Mouse (Mus musculus): ENCODE measurements at regions not wholly inside any gene's neighbourhood (a gene's known extent, or its start where the extent isn't known, plus 50 kb on each side); places are given as distances from the start of the nearest gene placed in this dataset.
"Not testable (repeated sequence)": the region's sequence is repeated elsewhere in the genome, so short reads cannot be mapped to it uniquely, and the experiment has no call there.

- DNase-seq (ENCODE audit: low spot score): no peak
These were observed 420.0 kb downstream of the Hs3st1 start for GRCm38 (mm10) chr5:39335321-39335720.

DNA sequence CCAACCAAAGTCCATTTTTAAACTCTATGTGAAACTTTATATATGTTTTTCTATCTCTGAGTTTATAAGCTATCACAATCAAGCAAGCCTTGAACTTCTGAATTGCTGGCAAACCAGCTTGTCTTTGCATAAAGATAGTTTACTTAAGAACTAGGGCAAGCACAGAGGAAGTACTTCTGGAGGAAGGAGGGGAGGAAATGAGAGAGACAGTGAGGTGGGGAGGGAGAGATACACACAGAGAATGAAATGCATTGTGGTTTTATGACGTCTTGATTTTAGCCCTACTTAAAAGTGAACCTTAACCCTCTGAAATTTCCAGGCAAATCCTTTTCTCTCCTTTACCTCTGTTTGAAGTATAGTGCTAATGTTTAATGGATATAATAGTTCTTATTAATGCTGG is 421.0 kb downstream of the Hs3st1 start:
- DNase-seq (ENCODE audit: low spot score): no peak

GRCm38 (mm10) chr5:39325399-39325798 is 429.9 kb downstream of the Hs3st1 start:
- no peak for DNase-seq (ENCODE audit: low spot score)

GRCm38 (mm10) chr5:39316478-39316877 is 438.8 kb downstream of the Hs3st1 start:
- no peak for DNase-seq (ENCODE audit: low spot score)

DNA sequence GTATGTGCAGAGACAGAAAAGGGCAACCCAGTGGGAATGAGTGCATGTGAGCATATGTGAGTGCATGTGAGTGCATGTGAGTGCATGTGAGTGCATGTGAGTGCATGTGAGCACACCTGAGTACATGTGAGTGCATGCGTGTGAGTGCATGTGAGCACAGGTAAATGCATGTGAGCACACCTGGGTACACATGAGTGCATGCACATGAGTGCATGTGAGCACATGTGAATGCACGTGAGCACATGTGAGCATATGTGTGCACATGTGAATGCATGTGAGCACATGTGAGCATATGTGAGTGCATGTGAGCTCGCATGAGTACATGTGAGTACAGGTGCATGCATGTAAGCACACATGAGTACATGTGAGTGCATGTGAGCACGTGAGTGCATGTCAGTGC is 434.6 kb upstream of the Clnk start:
- DNase-seq (ENCODE audit: low spot score): no peak

DNA sequence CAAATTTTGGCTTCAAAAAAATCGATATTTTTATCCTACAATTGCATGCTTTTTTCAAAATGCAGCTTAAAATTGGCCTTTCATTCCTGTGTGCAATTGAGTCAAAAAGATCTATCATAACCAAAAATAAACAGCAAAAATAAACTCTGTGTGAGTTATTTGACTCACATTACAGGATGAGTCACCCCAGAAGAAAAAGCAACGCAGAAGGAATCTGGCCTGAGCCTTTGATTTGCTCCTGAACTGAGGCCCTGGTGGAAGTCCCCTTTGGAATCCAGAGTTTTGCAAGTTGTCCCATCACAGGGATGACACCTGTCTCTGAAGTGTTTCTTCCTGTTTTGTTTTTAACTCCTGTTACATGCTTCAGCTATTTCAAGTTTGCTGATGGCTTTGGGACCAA is 429.2 kb upstream of the Clnk start:
- DNase-seq (ENCODE audit: low spot score): no peak

DNA sequence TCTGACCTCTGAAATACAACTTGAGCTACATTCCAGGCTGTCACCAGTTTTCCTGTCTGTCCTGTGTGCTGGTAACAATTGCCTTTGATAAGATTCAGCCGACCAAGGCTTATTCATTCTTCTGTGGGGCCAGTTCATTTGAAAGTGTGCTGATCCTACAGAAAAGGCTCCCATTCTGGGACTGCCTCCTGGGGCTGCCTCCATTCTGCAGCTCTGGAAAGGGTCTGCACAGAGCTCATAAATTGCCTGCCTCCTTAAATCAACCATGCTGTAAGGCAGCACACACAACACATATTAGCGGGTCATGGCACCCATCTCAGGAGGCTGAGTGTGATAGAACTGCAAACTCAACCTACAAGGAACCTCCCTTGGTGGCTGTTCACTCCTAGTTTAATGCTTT is 416.2 kb upstream of the Clnk start:
- no peak for DNase-seq (ENCODE audit: low spot score)

- no peak for DNase-seq (ENCODE audit: low spot score)
These were observed 404.4 kb upstream of the Clnk start for GRCm38 (mm10) chr5:39281021-39281420.

- DNase-seq (ENCODE audit: low spot score): no peak
These were observed 397.2 kb upstream of the Clnk start for GRCm38 (mm10) chr5:39273710-39274385.

- DNase-seq (ENCODE audit: low spot score): no peak
These were observed 390.5 kb upstream of the Clnk start for GRCm38 (mm10) chr5:39267106-39267505.

GRCm38 (mm10) chr5:39260721-39261190 is 384.1 kb upstream of the Clnk start:
- DNase-seq (ENCODE audit: low spot score): no peak

GRCm38 (mm10) chr5:39257745-39258144 is 381.1 kb upstream of the Clnk start:
- DNase-seq (ENCODE audit: low spot score): no peak

- DNase-seq (ENCODE audit: low spot score): no peak
These were observed 375.6 kb upstream of the Clnk start for GRCm38 (mm10) chr5:39252206-39252605.

DNA sequence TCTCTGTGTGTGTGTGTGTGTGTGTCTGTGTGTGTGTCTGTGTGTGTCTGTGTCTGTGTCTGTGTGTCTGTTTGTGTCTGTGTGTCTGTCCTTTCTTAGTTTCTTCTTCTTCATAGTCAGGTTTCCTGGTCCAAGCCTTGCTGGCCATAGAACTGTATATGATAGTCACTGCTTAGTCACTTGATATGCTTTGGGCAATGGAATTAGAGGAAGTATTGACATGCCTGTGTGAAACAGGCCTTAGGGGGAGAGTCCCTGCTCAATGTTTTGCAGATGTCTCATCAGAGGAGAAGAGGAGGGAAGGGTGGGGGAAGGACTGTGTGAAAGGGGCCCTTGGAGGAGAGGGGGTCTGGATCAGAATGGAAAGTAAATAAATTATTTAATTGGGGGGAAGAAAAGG is 374.4 kb upstream of the Clnk start:
- DNase-seq (ENCODE audit: low spot score): no peak

DNA sequence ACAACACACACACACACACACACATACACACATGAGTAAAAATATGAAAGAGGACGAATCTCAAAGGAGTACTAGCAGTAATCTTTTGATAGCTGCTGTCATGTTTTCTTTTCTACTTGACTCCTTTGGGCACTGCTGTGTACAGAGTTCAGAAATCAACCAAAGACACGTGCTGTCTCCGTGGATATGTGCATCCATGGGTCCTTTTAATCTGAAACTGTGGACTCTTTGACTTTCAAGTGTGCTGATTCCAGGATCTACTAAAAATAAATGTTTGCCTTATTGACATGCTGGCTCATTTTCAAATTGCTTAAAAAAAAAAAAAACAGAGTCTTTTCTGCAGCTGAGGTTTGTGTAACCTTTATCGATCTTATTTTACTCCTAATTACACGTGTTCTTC is 343.1 kb upstream of the Clnk start:
- DNase-seq (ENCODE audit: low spot score): no peak

- DNase-seq (ENCODE audit: low spot score): no peak
These were observed 339.7 kb upstream of the Clnk start for GRCm38 (mm10) chr5:39216326-39216725.

GRCm38 (mm10) chr5:39215016-39215415 is 338.4 kb upstream of the Clnk start:
- no peak for DNase-seq (ENCODE audit: low spot score)

DNA sequence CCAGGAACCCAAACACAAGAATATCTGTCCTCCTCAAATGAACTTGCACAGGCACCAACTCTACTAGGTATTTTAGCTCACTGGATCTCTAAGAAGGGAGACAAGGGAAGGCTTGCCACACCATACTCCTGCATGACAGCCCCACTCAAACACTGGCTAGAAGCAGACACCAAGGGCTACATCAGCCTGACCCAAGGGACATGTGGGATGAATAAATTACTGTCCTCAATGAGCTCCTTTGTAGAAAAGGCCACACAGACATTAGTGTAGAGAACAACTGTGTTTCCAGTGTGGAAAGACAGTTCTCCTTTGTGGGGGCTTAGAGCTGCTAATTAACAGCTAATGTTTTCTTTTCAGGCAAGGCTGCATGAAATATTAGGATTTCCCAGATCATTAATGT is 335.9 kb upstream of the Clnk start:
- no peak for DNase-seq (ENCODE audit: low spot score)

GRCm38 (mm10) chr5:39198856-39199255 is 322.2 kb upstream of the Clnk start:
- no peak for DNase-seq (ENCODE audit: low spot score)

DNA sequence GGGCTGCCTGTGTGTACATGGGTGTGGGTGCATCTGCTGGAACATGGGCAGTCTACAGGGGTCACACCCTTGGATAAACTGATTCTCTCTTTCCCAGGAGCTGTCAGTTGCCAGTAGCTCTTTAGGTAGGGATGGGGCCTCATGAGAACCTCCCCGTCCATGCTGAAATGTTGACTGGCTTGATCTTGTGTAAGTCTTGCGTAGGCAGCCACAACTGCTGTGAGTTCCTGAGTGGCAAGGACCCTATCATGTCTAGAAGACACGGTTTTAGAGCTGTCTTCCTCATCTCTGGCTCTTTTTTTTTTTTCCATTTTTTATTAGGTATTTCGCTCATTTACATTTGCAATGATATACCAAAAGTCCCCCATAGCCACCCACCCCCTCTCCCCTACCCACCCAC is 314.5 kb upstream of the Clnk start:
- not testable (repeated sequence) for DNase-seq (ENCODE audit: low spot score)

GRCm38 (mm10) chr5:39181616-39182402 is 305.2 kb upstream of the Clnk start:
- no peak for DNase-seq (ENCODE audit: low spot score)

GRCm38 (mm10) chr5:39181028-39181427 is 304.4 kb upstream of the Clnk start:
- DNase-seq (ENCODE audit: low spot score): no peak

GRCm38 (mm10) chr5:39177891-39178290 is 301.3 kb upstream of the Clnk start:
- no peak for DNase-seq (ENCODE audit: low spot score)

DNA sequence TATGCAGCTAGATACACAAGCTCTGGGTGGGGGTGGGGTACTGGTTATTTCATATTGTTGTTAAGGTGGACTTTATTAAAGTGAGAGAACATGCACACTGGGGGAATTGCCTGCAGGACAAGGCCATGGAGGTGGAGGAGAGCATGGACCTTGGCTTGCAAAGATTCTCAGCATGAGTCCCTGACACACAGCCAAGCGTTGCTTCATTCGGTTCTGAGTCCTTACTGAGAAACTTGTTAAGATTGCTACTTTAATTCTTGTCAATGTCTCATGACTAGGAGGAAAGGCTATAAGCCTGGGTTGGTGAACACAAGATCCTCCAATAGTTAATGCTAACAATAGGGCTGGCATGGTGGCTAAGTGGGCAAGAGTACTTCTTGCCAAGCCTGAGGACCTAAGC is 300.3 kb upstream of the Clnk start:
- DNase-seq (ENCODE audit: low spot score): no peak

All from ovary, postnatal 14 days (tissue).